Mouse (Mus musculus) cerebellum, postnatal 4 days (tissue): ENCODE results near the gene Klf12.
"Not testable (repeated sequence)": the region's sequence is repeated elsewhere in the genome, so short reads cannot be mapped to it uniquely, and the experiment has no call there.

Source experiments
- DNase-seq, 2 experiments: peaks; one replicate each; pipeline ENCODE4 v3.0.0; 2022; ENCODE audit warnings: low spot score in 2 of 2, mixed read lengths in 1 of 2

The Klf12 gene

GRCm38 (mm10) chr14:99885128-99885527, 399.4 kb downstream of the Klf12 start:
- DNase-seq: no peak

GRCm38 (mm10) chr14:99876791-99877578, 407.5 kb downstream of the Klf12 start:
- no peak for DNase-seq

GRCm38 (mm10) chr14:99873725-99874124, 410.8 kb downstream of the Klf12 start:
- DNase-seq: no peak

- DNase-seq: no peak
These were observed 428.1 kb downstream of the Klf12 start for GRCm38 (mm10) chr14:99856158-99857011.

- DNase-seq: not testable (repeated sequence)
These were observed 430.0 kb downstream of the Klf12 start for GRCm38 (mm10) chr14:99854467-99854807.

GRCm38 (mm10) chr14:99853769-99854466, 430.6 kb downstream of the Klf12 start:
- not testable (repeated sequence) for DNase-seq

- DNase-seq: no peak
These were observed 434.1 kb downstream of the Klf12 start for GRCm38 (mm10) chr14:99850350-99850749.

- DNase-seq: no peak
These were observed 437.0 kb downstream of the Klf12 start for GRCm38 (mm10) chr14:99847502-99847901.

- DNase-seq: no peak
These were observed 457.8 kb downstream of the Klf12 start for GRCm38 (mm10) chr14:99826713-99827112.
